Mouse (Mus musculus) heart, adult 2 months (tissue): ENCODE results near the gene S100pbp. TPM values are rescaled to one million over a fixed set of nuclear protein-coding genes. Genes with fewer than 3 reads are reported as not detected.

Experiments used
- DNase-seq, 2 experiments: peaks; one replicate each; pipeline ENCODE4 v3.0.0; 2021
- H3K27ac ChIP-seq: fragments of 200-600 bp; 2 replicates; pipeline ENCODE4 v1.8.1; 2022
- H3K27me3 ChIP-seq: fragments of 200-500 bp; 2 replicates; pipeline ENCODE4 v1.6.1; 2012; ENCODE audit warnings: mild to moderate bottlenecking, low read length, inconsistent platforms, mixed read lengths; ENCODE audit not compliant: control insufficient read depth, insufficient read depth
- H3K36me3 ChIP-seq: fragments of 200-500 bp; 2 replicates; pipeline ENCODE4 v1.6.1; 2012; ENCODE audit warnings: low read length, inconsistent platforms; ENCODE audit not compliant: control insufficient read depth, insufficient read depth
- H3K4me1 ChIP-seq: fragments of 200-500 bp; 2 replicates; pipeline ENCODE4 v1.6.1; 2011; ENCODE audit warnings: low read length; ENCODE audit not compliant: control insufficient read depth, insufficient read depth
- H3K4me3 ChIP-seq: fragments of 200-600 bp; 2 replicates; pipeline ENCODE4 v1.8.1; 2022
- H3K79me2 ChIP-seq: fragments of 200-500 bp; replicated peaks from 2 replicates; pipeline ENCODE4 v1.6.1; 2012; ENCODE audit warnings: mild to moderate bottlenecking, inconsistent platforms, low read length, moderate library complexity, mixed read lengths; ENCODE audit not compliant: control insufficient read depth, insufficient read depth
- H3K9ac ChIP-seq: fragments of 200-500 bp; 2 replicates; pipeline ENCODE4 v1.6.1; 2012; ENCODE audit warnings: low read depth, mild to moderate bottlenecking, control low read depth, inconsistent platforms, low read length, mixed read lengths
- CTCF ChIP-seq: fragments of 200-600 bp; IDR thresholded peaks from 2 replicates; pipeline ENCODE4 v1.8.1; 2022; ENCODE audit warnings: antibody characterized with exemption, mild to moderate bottlenecking, moderate library complexity
- EP300 ChIP-seq: fragments of 200-500 bp; IDR thresholded peaks from 2 replicates; pipeline ENCODE4 v1.6.1; 2011; ENCODE audit warnings: low read depth, low read length, control low read depth; ENCODE audit not compliant: insufficient read depth
- POLR2A ChIP-seq: fragments of 200-500 bp; IDR thresholded peaks from 2 replicates; pipeline ENCODE4 v1.6.1; 2011; ENCODE audit warnings: mild to moderate bottlenecking, low read depth, low read length, control low read depth; ENCODE audit not compliant: insufficient read depth
- WGBS: fragments of 180-500 bp; shearing (Covaris S2); methylation state at CpG from one replicate; pipeline ENCODE4 v1.1.7; 2018; 5-methylcytosine and 5-hydroxymethylcytosine counted together
- intact Hi-C: fragments of 180-260 bp; cut with DNase I; formaldehyde crosslinking; loops from one replicate; pipeline ENCODE4 v1.15.1; 2025
- polyA plus RNA-seq: library from polyadenylated mRNA; depleted of rRNA; stranded (reverse); fragments of >200 nt; gene quantifications from 2 replicates; pipeline ENCODE4 v1.2.3, GENCODE M21; 2012
- total RNA-seq, 2 experiments: library from RNA; stranded (reverse); gene quantifications; 2 replicates each; pipeline ENCODE4 v1.2.3; 2021

Gene S100pbp
- total and polyA plus RNA-seq, 3 experiments = 6.6 to 14.2 (median 10.2) TPM

GRCm38 (mm10) chr4:129136579-129137391 is 52.7 kb downstream of the S100pbp start, which contains the start of gene Fndc5:
Gene Fndc5 (plus strand): TSS chr4:129136999.
- TF ChIP-seq POLR2A (no peak), EP300 (no peak), CTCF (no peak)

GRCm38 (mm10) chr4:129136189-129136578 is 53.3 kb downstream of the S100pbp start:
- Histone ChIP-seq H3K9ac (peak overlapping the region; percentile 82), H3K4me3 (no peak overlapping the region), H3K36me3 (peaks cover 2% of the 10 kb centered on the region; the same call in 1 of the 2 replicates), H3K27ac (peak overlapping the region; percentile 69; the same call in 1 of the 2 replicates), H3K4me1 (peaks cover 3% of the 10 kb centered on the region), H3K27me3 (no peaks in the 10 kb centered on the region), H3K79me2 (no peaks in the 10 kb centered on the region)
- DNase-seq = no peak
- intact Hi-C loops = loop anchor here (5.0 kb wide), 1 partner anchor 51 kb away; the partner anchor contains the start of genes S100pbp and Yars
- TF ChIP-seq EP300 (no peak), CTCF (no peak), POLR2A (no peak)
- WGBS = 36% methylated on average over 9 of the region's 9 CpGs

More at GRCm38 (mm10) chr4:129136579-129137391, 52.7 kb downstream of the S100pbp start, which contains the start of gene Fndc5:
- Histone ChIP-seq H3K27ac (peak within 1 kb of the TSS; percentile 90), H3K79me2 (no peaks in the 10 kb centered on the region), H3K9ac (peak within 1 kb of the TSS; percentile 82), H3K36me3 (peaks cover 2% of the 10 kb centered on the region; the same call in 1 of the 2 replicates), H3K4me3 (peak within 1 kb of the TSS; percentile 54), H3K4me1 (peaks cover 5% of the 10 kb centered on the region), H3K27me3 (no peaks in the 10 kb centered on the region)
- intact Hi-C loops = loop anchor here (5.0 kb wide), 1 partner anchor 51 kb away; the partner anchor contains the start of genes S100pbp and Yars
- peak; percentile 28 to 52 for DNase-seq
- 3% methylated on average over 47 of the region's 80 CpGs for WGBS

- DNase-seq = no peak
- Histone ChIP-seq H3K27me3 (no peaks in the 10 kb centered on the region), H3K4me3 (no peak overlapping the region), H3K79me2 (no peaks in the 10 kb centered on the region), H3K4me1 (peaks cover 3% of the 10 kb centered on the region), H3K27ac (no peak overlapping the region), H3K36me3 (peaks cover 2% of the 10 kb centered on the region; the same call in 1 of the 2 replicates), H3K9ac (no peak overlapping the region)
- 69% methylated on average over 2 of the region's 2 CpGs for WGBS
- intact Hi-C loops = loop anchor here (5.0 kb wide), 1 partner anchor 52 kb away; the partner anchor contains the start of genes S100pbp and Yars
- no peak for TF ChIP-seq POLR2A
- TF ChIP-seq EP300 = no peak
Observed at GRCm38 (mm10) chr4:129135637-129136036, 53.9 kb downstream of the S100pbp start.

GRCm38 (mm10) chr4:129134799-129135585 is 54.5 kb downstream of the S100pbp start:
- TF ChIP-seq EP300 = no peak
- no peak for TF ChIP-seq POLR2A
- TF ChIP-seq CTCF = peak; percentile 87
- Histone ChIP-seq H3K4me3 (no peak overlapping the region), H3K4me1 (peaks cover 6% of the 10 kb centered on the region), H3K36me3 (no peaks in the 10 kb centered on the region), H3K27me3 (no peaks in the 10 kb centered on the region), H3K27ac (no peak overlapping the region), H3K79me2 (no peaks in the 10 kb centered on the region), H3K9ac (peak overlapping the region; percentile 57; the same call in 1 of the 2 replicates)
- 10% methylated on average over 15 of the region's 15 CpGs for WGBS
- peak; percentile 63 to 84 for DNase-seq
- intact Hi-C loops = loop anchor here (1.0 to 5.0 kb wide), 3 partner anchors 52 to 322 kb away; partner anchors contain the start of genes S100pbp and Yars

GRCm38 (mm10) chr4:129130755-129131303 is 58.7 kb downstream of the S100pbp start:
- H3K4me1 ChIP-seq = peaks cover 4% of the 10 kb centered on the region
- no peak overlapping the region for H3K4me3 ChIP-seq
- intact Hi-C loops = loop anchor here (5.0 kb wide), 1 partner anchor 326 kb away; no protein-coding TSS in a partner anchor
- H3K36me3 ChIP-seq = no peaks in the 10 kb centered on the region
- 12% methylated on average over 17 of the region's 17 CpGs for WGBS
- H3K79me2 ChIP-seq = no peaks in the 10 kb centered on the region
- no peak overlapping the region for H3K9ac ChIP-seq
- TF ChIP-seq POLR2A (no peak), CTCF (no peak), EP300 (no peak)
- H3K27me3 ChIP-seq = no peaks in the 10 kb centered on the region
- peak in 1 of 2 experiments; percentile 20 for DNase-seq
- H3K27ac ChIP-seq = no peak overlapping the region
